Mouse (Mus musculus): ENCODE measurements around the gene Jmjd6.
A peak's percentile ranks its signal among the peaks of the same experiment; 100 is the strongest.
"Not testable (repeated sequence)": the region's sequence is repeated elsewhere in the genome, so short reads cannot be mapped to it uniquely, and the experiment has no call there.

The Jmjd6 gene

DNA sequence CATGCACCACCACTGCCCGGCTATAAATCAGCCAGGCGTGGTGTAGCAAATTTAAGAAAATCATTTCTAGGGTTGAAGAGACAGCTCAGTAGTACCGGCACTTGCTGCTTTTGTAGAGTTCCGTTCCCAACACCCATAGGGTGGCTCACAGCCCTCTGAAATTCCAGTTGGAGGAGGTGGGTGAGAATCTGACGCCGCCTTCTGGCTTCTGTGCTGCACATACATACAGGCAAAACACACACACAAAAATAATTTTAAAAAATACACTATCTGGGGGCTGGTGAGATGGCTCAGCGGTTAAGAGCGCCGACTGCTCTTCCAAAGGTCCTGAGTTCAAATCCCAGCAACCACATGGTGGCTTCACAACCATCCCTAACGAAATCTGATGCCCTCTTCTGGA is 19.4 kb downstream of the Jmjd6 start:
- not testable (repeated sequence) for DNase-seq (ENCODE audit: low spot score in 2 of 2)

DNA sequence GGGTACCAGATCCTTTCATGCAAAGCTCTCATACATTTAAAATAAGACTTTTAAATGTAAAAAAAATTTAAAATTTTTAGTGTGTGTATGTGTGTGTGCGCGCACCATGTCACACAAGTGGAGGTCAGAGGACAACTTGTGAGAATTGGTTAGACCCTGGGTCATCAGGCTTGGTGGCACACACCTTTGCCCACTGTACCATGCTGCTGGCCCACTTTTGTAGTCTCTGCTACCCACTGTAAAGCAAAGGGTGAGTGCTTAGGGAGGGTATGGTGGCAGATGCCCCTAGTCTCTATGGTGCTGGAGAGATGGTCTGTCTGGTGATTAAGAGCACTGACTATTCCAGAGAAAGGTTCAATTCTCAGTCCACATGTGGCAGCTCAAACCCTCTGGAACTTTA is 20.0 kb downstream of the Jmjd6 start:
- no peak for DNase-seq (ENCODE audit: low spot score in 2 of 2)

DNA sequence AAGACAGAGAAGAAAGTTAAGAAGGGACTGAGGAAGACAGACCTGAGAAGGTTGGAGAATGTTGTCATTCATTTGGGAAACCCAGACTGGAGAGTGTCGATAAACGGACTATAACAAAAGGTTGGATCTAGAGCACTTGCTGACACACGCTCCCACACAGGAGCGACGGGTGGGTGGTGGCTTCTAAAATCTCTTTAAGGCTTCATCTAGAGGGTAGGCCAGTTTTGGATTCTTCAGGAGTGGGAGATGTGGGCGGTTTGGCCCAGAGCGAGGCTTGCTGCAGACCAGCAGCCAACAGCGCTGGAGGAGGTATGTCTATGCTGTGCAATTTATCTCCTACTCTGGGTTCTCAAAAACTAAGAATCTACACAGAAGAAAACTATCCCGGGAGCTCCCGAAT is 20.6 kb downstream of the Jmjd6 start:
- DNase-seq (ENCODE audit: low spot score in 2 of 2): no peak

DNA sequence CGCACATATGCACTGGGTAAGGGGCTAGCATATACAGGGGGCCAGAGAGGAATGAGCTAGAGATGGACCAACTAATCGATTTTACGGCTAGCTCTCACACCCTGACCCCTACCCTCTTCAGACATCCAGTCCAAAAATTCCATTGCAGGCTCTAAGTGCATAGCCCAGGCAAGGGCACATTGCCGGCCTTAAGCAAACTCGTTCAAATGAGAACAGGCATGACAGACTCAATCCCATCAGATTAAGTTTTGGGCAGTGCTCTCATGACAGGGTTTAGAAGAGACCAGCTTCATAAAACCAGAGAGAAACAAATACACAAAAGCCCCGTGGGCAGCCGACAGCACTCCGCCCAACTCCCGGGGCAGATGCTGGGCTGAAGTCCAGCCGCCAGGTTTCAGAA is 21.0 kb downstream of the Jmjd6 start:
- no peak for DNase-seq (ENCODE audit: low spot score in 2 of 2)

DNA sequence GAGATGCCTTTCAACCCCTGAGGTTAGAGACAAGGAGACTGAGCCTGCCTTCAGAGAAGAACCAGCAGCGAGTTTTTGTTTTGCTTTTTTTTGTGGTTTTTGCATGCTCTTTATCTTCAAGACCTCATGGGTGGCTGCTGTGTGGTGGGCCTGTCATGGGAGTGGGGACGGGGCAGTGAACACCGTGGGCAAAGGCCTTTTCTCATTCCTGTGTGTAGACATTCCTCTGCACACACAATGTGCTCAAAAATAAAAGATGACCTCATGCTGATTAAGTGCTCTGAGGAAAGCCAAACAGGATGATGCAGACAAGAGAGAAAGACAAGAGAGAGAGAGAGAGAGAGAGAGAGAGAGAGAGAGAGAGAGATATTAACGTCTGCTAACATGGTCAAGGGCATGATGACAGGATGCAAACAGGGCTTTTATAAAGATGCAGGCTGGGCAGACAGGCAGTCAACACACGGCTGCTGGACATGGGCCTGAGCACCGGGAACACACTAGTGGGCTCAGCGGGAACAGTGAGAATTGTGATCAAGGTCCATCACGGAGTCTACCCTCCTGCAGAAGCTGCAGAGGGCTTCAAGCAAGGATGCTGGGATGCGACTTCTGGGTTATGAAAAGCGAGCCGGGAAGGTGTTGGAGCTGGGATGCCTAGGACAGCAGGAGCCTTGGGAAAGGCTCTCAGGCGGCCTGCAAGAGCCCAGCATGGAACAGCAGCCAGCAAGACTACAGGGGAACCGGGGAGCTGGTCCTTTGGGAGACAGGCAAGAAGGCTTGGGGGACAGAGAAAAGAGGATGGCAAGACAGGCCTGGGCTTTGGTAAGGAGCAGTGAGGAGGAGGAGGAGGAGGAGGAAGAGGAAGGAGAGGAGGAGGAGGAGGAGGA is 21.9 kb downstream of the Jmjd6 start:
- DNase-seq (ENCODE audit: low spot score in 2 of 2): no peak

DNA sequence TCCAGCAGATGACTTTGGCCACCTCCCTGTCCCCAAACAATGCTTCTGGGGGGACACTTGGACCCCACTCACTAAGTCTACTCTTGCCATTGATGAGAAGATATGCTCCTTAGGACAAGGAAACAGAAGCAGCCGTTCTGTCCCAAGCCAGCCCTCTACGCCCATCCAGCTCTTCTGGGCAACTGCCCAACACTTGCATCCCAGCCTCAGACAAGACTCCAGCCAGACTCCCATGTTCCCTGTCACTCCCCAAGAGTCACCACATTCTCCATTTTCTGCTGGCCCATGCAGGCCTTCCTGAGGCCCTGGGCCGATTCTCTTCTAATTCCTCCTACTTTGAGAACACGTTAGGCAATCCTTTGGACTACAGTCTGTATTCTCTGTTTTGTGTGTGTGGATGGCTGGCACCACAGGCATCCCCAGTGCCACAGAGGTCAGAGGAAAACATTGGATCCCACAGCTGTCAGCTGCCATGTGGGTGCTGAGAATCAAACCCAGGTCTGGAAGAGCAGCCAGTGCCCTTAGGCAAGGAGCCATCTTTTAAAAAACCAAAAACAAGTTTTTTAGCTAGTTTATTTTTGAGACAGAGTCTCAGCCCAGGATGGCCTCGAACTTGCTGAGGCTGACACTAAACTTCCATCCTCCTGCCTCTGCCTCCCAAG is 23.2 kb downstream of the Jmjd6 start:
- DNase-seq (ENCODE audit: low spot score in 2 of 2): no peak

DNA sequence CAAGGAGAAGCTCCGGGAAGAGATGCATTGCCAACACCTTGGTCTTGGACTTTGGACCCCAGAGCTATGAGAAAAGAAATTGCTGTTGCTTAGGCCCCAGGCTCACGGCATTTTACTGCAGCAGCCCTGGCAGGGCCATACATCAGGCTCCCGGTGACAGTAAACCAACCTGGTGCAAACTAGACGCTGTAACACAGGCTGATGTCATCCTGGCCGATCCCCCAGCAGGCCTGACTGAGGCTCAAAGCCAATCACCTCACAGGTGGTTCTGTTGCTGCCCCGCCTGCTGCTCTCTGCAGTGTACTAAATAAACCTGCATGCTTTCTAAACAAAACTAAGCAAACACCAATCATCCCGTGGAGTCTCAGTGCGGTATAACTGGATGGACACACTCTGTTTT is 24.5 kb downstream of the Jmjd6 start:
- DNase-seq (ENCODE audit: low spot score in 2 of 2): no peak

DNA sequence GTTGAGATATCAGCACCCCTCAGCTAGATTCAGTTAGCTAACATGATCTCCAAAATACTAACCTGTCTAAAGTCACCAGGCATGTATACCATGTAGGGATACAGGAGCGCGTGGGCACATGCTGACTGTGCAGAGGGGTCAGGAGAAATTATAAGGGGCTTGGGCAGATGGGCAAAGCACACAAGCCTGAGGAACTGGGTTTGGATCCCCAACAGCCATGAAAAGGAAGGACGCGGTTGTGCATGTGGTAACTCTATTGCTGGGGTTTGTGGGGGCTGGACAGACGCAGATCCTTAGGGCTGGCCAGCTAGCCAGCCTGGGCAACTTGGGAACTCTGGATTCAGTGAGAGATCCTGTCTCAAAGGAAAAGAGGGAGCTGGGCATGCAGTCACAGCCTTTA is 25.7 kb downstream of the Jmjd6 start:
- DNase-seq (ENCODE audit: low spot score in 2 of 2): no peak

DNA sequence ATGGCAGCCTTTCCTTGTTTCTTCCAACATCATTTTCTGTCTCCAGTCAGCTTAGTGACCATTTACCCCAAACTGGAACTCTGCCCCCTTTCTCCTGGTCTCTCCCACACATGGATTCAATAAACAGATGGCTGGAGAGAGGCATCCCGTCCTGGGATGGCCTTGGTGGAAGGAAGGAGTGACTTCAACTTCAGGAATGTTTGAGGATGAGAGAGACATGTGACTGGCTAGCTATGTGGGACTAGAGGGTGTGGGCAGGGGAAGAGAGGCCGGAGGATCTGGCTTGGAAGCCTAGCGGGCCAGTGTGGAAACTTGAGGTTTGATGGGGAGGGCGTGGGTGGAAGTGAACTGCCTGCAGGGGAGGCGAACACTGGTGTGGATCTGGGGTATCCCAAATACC is 26.5 kb downstream of the Jmjd6 start:
- no peak for DNase-seq (ENCODE audit: low spot score in 2 of 2)

DNA sequence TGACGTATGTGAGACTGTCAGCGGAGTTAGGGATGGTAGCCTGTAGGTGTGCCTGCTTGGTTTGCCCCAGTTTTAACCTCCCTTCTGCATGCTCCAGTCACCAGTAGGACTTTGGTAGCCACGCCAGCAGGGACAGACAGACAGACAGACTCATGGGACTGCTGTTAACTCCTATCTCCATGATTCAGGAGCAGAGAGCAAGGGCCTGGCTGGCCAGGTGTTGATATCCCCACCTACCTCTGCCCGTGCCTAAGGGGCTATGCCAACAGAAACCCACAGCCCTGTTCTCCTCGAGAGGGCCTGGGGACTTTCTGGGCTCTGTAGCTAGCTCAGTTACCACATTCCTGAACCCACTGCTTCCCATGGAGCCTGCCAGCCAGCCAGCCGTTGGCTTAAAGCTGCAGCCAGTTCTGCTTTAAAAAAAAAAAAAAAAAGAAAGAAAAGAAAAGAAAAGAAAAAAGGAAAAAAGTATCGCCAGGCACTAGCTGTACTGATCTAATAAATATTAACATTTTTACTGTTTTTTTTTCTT is 28.3 kb downstream of the Jmjd6 start:
- DNase-seq (ENCODE audit: low spot score in 2 of 2): no peak

DNA sequence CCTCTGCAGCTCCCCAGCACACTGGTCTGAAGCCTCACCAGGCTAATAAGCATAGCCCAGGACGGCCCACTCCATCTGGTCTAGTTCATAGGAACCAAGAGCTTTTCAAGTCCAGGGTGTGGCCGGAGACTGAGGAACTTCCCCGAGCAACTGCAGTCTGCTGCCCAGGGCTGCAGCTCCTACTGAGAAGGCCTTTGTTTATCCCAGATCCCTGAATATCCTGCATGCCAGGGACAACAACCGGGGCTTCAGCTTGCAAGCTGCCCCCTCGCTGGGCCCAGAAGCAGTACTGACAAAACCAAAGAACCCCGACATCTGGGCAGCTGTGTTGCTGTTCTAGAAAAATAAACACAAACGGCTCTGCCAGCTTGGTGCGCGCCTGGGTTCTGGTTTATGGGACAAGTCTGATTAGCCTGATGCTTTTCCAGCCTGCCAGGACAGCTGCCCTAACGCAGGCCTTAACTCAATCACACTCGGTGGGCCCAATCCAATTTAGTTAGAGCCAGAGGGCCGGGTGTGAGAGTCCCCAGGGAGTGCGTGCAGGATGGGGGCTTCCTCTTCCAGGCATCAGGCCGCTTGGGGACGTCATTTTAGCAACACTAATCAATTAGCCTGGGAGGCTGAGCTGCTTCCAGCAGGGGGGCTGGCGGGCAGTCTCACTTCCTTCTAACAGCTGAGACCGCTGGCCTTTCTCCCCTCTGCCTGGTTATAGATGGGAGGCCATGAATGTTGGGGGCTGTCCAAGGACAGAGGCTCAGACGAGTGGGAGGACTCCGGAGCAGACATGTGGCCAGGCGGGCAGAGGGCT is 29.0 kb downstream of the Jmjd6 start:
- DNase-seq (ENCODE audit: low spot score in 2 of 2): peak in 1 of 2 experiments; percentile 57

DNA sequence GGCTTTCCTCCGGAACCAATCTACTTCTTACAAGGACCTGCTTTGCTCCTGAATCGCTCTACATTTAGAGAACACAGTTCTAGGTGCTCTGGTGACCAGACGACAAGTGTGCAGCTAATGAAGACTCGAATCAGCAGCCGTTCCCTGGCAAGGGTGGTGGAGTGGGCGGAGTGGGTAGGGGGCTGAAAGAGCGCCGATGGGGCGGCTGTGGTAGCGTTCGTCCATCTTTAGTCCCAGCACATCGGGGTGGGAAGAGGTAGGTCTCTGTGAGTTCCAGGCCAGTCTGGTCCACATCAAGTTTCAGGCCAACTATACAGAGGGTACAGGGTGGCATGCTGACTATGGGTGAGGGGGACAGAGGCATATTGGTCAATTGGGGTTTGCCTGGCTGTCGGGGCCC is 29.6 kb downstream of the Jmjd6 start:
- DNase-seq (ENCODE audit: low spot score in 2 of 2): no peak

DNA sequence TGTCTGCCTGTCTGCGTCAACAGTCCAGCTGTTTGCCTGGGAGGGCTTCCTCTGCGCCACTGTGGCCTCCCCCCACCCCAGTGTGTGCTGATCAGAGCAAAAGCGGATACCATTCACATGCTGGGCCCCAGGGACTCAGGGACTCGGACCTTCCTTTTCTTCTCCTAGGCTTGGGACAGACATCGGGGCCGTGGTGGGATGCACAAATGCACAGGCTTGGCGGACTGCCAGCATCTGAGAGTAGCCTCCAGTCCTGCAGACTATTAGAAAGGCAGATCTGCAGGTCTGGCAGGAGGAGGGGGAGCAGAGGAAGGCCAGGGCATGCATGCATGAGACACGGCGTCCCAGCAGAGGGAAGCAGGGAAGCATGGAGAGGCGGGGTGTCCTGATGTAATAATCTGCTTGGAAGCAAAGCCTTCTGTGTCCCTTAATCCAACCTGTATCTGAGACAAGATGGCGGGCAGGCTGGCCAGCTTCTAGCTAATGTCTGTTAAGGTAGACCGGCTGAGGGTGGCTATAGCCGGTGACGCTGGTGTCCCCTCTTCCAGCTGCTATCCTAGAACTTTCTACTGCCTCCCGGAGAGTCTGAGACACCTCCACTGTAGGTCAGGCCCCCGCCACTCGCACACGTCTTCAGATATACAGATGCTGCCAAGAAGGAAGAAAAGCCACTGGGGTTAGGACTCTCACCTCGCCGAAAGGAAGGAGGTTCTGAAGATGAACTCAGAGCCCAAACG is 30.3 kb downstream of the Jmjd6 start:
- DNase-seq (ENCODE audit: low spot score in 2 of 2): no peak

DNA sequence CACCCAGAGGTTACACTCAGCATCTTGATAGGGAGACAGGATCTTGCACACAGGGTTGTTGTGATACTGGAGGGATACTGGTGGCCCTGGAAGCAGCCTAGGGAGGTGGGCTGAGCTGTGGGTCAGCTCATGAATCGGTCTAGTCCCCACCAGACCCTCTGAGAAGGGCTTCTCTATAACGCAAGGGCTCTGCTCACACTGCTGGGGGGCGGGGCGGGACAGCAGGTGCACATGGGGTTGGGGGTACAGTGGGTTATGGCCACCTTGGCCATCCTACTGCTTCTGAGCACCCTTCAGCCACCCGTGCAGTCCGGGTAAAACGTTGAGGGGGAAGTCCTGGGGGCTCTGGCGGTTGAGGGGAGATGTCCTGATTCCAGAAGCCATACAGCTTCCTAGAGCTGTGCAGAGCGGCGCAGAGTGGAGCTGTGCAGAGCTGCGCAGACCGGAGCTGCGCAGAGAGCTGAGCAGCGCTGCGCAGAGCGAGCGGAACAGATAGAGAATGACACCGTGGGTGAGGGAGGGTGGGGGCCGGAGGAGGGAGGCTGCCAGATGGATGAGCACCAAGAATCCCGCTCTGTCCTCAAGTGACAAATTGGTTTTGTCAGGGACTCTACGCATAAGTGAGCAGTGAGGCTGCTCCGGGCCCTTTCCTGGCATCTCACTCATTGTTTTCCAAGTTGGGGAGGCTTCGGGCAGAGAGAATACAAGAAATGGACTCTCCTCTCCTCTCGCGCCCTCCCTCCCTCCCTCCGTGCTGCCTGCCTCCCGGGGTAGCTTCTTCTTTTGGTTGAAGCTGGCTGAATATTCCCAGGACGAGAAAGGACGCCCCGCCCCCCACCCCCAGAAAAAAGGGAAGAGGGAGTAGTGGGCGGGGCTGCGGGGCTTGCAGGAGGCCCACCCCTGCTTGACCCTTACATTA is 32.0 kb downstream of the Jmjd6 start:
- peak; percentile 87 to 90 for DNase-seq (ENCODE audit: low spot score in 2 of 2)

DNA sequence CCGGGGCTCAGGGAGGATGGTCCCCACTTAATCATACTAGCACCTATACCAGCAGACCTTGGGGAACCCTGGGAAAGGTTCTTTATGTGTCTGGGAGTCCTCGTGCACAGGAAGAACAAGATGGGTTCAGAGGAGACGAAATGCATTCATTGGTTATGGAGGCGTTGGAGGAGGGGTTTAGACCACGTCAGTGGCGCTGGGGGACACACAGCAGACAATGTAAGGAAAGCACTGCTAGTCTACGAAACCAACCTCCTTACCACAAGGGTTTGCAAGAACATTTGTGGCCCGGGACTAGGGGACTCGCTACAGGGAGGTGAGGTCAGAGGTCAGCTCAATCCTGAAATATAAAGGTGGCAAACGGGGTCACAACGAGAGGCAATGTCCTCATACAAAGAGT is 32.7 kb downstream of the Jmjd6 start:
- DNase-seq (ENCODE audit: low spot score in 2 of 2): peak; percentile 44 to 60

DNA sequence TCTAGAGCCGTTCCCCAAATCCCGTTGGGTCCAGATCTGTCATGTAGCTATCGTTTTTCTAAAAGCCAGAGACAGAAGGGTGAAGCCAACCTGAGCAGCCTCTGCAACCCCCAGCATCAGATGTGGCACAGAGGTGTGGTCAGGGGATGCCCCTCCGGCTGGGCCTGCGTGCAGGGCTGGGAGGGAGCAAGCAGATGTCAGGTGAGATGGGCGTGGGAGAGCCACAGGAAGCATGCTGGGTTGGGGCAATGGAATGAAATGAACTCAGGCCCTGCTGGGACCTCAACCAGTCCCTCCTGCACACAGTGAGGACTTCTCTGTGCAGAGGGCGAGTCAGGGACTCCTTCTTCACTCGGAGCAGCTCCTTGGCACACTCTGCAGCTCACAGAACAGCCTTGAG is 33.7 kb downstream of the Jmjd6 start:
- no peak for DNase-seq (ENCODE audit: low spot score in 2 of 2)

DNA sequence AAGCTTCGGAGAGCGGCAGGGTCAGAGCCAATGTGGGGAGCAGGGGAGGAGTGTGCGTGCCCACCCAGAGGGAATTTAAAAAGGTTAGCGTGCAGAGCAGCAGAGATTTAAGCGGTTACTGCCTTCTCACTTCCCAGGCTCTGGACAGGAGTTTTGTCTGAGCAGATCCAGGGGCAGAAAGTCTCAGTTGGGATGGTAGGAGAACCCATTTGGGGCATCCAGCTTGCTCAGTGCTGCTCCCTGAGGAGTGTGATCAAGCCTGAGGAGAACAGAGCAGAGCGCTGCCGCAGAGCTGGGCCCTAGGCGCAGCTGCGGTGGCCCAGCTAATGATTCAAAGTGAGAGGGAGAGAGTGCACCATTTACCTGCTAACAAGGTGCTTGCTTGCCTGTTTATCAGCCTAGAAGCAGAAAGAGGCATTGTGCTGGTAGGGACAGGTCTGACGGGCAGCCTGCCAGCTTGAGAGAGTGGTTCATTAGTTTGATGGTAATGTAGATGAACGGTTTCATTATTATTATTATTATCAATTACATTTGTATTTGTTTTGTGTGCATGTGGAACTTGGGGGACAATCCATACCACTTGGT is 34.3 kb downstream of the Jmjd6 start:
- DNase-seq (ENCODE audit: low spot score in 2 of 2): no peak

DNA sequence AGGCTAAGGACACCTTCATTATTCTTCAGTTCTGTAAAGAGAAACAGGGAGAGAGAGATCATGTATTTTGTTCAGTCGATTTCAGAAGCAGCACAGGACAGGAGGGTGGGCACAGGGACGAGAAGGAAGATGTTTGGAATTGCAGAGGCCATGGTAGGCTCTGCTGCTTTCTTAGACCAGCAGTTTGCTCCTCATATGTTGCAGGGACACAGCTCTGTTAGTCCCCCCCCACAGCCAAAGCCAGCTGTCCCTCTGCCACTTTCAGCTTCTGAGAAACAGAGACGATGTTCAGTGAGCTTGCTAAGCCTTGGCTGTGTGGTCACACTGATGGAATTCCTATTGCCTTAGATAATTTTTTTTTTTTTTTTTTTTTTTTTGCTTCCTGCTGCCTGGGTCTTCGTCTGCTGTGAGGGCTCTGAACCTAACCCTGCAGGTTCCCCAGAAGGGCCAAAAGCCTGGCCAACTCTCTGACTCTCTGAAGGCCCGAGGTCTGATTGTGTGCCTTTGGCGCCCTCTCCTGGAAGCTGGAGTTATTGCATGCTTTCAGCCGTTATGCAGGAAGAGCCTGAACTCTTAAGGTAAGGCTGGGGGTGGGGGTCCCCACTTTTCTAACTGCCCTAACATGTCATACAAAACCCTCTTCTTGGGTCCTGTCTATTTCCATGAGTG is 35.2 kb downstream of the Jmjd6 start:
- peak; percentile 87 to 91 for DNase-seq (ENCODE audit: low spot score in 2 of 2)

DNA sequence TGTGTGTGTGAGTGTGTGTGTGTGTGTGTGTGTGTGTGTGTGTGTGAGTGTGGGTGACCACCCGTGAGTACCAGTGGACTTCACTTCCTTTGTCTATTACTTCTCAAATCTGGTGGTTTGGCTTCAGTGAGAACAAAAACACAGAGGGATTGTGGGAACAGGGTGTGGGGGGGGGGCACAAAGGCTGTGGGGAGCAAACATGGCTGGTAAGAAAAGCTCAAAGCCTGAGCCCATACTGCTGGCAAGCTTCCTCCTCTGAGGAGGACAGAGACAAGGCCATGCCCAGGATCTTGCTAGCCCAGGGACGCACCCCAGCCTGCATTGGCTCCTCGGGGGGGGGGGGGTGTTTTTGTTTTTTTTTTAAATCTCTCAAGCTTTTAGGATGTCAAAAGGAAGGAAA is 35.7 kb downstream of the Jmjd6 start:
- no peak for DNase-seq (ENCODE audit: low spot score in 2 of 2)

DNA sequence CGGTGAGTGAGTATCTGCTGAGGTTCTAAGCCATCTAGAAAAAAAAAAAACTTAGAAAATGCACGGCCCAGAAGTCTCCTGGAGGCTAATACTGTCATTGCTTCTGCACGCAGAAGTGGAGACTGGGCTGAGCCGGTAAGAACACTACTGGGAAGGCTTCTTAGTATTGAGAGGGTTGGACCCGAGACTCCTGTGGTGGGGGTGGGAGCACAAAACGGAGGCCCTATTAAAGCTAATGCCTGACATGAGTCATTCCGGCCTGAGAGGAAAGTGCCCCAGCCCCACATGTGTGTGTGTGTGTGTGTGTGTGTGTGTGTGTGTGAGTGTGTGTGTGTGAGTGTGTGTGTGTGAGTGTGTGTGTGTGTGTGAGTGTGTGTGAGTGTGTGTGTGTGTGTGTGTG is 36.1 kb downstream of the Jmjd6 start:
- DNase-seq (ENCODE audit: low spot score in 2 of 2): no peak

Data from right cerebral cortex, postnatal 10 days (tissue).